Mouse (Mus musculus) spleen, embryonic (tissue): Measurements from ENCODE around the gene En1.

ENCODE experiments used
- CTCF ChIA-PET: fragments of 350-600 bp; sonication (Branson Sonifier 250); formaldehyde crosslinking; loops from one replicate; lab custom pipeline; 2022; lab: Charles Lee

The En1 gene

DNA sequence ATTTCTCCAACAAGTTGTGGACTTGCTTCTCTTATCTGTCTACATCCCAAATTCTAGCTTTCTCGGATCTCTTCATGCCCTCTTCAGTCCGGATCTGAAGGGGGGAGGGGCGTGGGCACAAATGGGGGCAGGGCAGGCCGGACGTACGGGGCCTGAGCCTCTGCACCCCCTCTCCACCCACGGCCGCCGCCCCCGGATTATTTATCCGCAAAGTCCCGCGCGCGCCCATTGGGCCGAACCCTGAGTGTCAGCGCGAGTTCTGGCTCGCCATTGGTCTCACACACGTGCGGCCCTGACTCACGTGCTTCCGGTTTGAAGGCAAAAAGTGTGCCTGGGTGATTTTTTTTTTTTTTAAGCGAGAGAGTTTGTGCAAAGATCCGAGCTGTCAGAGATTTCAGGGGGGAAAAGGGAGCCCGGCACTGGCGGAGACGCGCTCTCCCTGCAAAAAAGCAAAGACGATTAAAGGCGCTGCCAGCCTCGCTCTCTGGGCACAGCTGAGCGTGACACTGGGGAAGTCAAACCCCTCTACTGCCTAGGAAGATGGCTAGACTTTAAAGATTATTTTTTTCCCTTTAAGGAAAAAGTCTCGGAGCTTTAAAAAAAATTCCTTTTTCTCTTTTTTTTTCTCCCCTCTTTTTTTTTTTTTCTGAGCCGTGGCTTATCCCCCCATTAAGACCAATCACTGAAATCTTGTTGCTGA, at the start of gene En1:
TSS of gene En1 (plus strand) at position 388 of the 700 bp plus-strand sequence.
- CTCF ChIA-PET, result no interaction called here

- CTCF ChIA-PET, result no interaction called here
Measured at GRCm38 (mm10) chr1:120556926-120557846, 45.0 kb upstream of the En1 start.

DNA sequence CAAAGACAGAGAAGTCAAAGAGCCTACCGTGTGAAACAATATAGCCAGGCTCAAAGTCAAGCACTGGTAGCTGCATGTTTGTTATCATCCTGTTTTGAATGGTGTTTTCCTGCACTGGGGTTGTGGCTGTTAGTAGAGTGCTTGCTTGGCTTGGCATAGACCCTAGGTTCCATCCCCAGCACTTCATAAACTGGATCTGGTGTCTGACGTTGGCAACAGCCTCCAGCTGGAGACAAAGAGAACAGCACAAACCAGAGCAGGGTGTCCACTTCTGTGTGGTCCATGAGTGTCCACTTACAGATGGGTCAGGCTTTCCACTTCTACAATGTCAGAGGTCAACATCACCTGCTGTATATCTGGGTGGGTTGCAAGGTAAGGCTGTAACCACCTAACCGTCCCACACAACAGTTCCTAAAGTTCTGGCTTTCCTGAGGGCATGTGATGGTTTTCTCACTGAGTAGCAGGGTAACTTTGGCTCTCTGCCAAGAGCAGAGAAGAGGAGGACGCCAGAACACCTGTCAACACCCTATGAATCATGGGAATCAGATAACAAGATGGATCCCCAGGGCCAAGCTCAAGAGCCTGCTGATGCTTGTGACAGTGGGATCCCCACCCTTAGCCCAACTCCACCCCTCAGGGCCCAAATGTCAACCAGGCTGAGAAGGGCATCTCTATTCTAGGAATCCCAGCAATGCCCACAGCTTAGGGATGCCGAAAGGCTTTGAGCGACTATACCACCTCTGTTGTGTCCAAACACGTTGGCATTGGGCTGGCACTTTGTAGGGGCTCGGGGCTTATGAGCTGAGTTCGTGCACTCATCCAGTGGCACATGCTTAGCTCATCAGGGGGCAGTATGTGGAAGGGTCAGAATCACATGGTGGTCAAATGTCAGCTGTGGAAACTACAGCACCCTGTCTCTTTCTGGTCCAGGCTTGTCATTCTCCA, 43.6 kb upstream of the En1 start:
- CTCF ChIA-PET, result no interaction called here

DNA sequence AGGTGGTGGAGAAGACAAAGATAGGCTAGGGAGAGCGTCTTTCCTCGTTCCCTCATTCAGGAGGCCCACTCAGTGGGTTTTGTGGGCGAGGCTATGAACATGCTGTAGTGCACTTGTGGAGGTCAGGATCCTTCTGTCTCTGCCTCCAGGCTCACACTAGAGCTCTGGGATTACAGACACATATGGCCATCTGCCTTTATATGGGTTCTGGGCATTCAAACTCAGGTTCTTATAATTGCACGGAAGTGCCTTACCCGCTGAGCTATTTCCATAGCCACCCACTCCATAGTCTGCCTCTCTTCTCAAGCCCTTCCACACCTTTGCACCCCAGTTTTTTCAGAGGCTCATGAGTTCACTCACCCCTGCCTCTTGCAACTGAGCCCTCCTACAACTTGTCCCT, 42.3 kb upstream of the En1 start:
- CTCF ChIA-PET, result no interaction called here

DNA sequence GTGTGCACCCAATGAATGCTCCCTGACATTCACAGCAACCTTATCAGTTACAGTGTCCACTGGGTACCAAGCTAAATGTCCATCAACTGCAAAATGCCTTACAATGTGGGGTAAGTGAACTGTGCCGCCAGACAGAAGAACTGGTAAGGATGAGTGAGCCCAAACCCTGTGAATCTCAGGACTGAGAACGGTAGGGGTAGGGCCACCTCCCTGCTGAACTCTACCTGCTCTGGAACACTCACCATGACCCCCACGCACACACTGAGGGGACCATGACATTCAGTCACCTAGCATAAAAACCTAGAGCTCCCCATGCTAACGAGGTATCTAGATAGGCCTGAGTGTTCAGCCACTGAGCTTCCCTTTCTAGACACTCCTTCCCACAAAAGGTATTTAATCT, 20.9 kb upstream of the En1 start:
- CTCF ChIA-PET, result interaction anchor here (0.6 kb wide), 1 partner anchor 817 kb away, joined by 5 read pairs; no protein-coding TSS in a partner anchor

DNA sequence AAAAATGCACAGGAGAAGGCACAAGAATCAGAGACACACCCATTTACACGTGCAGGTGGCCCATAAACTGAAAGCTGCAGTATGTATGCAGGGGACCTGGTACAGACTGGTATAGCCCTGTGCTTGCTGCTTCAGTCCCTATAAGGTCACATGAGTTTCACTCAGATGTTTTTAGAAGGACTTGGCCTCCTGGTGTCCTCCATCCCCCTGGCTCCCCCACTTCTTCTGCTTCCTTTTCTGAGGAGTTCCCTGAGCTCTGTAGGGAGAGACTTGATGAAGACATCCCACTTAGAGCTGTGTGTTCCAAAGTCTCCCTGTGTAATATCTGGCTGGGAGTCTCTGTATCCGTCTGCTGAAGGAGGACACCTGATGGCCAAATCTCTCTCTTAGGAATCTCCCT, 16.7 kb upstream of the En1 start:
- CTCF ChIA-PET, result interaction anchor here (0.7 kb wide), 1 partner anchor 808 kb away, joined by 5 read pairs; no protein-coding TSS in a partner anchor

DNA sequence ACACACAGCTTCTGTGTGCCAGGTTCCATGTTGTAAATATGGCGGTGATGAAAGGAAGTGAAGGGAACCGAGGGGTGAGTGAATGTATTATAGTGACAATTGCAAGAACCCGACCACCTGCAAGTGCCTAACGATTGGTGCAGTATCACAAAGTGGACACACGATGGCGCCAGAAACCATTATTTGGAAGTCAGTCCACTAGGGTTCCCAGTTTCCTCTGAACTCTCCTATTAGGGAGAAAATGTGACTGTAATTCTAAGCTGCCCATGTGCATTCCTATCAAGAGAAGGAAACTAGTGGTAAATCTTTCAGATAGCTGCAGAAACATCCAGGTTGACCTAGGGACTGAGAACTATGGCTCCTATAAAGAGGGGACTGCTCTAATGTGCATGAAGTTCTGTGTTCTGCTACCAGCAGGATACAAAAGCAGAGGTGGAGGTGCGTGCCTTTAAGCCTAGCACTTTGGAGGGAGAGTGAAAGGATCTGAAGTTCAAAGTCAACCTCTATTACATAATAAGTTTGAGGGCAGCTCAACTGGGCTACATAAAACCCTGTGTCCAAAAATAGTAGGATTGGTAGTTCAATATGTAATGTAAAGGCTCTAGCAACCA, 15.6 kb upstream of the En1 start:
- CTCF ChIA-PET, result interaction anchor here (0.6 kb wide), 2 partner anchors 389 to 562 kb away, joined by 3 to 8 read pairs; no protein-coding TSS in a partner anchor

GRCm38 (mm10) chr1:120587431-120587830, 14.8 kb upstream of the En1 start:
- CTCF ChIA-PET, result interaction anchor here (0.6 to 0.7 kb wide), 2 partner anchors 390 to 662 kb away, joined by 3 to 8 read pairs; no protein-coding TSS in a partner anchor

- CTCF ChIA-PET, result interaction anchor here (0.7 kb wide), 1 partner anchor 662 kb away, joined by 3 read pairs; no protein-coding TSS in a partner anchor
Measured at GRCm38 (mm10) chr1:120587960-120588359, 14.3 kb upstream of the En1 start.

DNA sequence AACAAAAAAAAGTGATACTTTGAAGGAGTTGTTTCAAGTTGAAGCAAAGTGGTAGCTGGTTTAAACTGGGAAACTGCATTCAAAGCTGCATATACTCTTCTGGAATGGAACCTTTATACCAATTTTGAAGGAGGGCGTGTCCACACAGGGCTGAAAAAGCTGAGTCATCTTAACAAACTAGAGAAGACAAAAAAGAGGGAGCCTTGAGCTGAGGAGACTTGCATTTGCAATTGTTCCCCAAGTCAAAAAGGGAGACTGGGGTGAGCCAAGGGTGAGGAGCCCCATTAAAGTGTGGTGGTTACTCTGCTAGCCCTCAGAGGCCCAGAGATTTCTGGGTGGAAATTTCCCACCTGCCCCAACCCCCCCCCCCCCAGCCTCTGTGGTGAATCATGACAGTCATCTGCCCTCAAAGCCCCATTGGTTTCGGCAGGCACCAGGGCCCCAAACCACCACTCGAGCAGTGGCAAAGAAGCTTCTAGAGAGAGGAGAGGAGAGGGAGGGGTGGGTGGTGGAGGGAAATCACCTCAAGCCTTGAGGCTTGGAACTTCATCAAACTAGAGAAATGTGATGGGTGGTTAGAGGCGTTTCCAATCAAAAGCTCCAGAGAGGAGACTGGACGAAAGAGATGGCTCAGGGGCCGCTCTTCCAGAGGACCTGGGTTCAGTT, 13.7 kb upstream of the En1 start:
- CTCF ChIA-PET, result no interaction called here

DNA sequence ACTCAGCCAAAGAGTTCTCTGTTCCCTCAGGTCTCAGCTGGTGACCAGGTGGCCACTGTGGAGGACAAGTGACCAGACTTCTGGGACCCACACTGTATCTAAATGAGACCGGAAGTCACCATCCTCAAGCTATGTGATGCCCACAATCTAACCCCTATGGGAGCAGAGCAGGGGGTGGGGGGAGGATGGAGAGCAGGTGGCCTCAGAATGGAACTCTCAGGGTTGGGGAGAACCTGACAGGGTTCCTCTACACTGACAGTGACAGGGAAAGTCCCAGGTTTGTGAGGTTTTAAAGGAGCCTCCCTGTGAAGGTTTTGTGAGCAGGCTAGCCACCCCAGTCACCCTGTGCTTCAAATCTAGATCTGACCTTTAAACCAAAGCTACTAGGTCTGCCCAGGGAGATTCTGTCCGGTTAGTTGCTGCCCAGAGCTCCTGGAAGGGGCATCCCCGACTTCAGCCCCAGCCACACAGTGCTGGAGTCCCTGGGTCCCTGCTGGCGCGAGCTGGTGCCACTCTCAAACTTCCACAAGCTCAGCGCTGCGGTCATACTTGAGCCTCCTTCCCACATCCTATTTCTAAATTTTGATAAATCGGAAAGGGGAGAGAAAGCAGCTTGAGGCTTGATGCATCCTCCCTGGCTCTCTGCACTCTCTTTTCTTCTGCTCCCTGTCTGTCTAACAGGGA, 8.8 kb upstream of the En1 start:
- CTCF ChIA-PET, result no interaction called here

DNA sequence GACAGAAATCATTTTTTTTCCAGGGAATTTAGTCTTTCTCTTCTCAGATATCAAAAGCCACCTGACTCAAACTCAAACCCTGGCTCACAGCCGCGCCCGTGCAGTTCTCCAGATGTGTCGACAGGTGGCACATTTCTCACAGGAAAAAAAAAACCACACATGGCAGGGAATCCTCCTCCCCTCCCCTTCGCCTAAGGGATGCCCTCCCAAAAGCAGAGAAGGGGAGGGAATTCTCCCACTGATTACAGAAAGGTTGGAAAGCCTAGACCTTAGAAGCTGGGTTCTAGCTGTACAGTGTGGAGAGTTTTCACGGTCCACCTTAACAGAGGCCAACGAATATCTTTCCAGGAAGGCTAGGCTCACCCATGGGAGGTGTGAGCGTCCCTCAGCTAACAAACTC, 7.6 kb upstream of the En1 start:
- CTCF ChIA-PET, result no interaction called here

GRCm38 (mm10) chr1:120595471-120596240, 6.6 kb upstream of the En1 start:
- CTCF ChIA-PET, result no interaction called here

DNA sequence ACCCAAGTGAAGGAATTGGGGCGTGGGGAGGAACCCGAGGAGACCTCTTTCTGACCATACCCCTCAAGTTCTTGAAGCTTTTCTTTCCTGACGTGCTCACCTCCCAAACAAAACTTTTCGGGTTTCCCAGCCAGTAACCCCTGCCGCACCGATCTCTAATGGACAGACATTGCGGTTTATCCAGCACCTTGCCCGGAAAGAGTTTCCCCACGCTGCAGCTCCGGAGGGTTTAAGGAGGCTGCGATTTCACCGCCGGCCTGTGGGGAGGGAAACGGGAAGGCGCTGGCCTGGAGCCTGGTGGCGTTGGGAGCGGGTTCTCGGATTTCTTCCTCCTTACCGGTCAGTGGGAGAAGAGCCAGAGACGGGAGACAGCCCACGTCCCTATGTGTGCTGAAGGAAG, 5.9 kb upstream of the En1 start:
- CTCF ChIA-PET, result no interaction called here

- CTCF ChIA-PET, result no interaction called here
Measured at GRCm38 (mm10) chr1:120596784-120597183, 5.4 kb upstream of the En1 start.

GRCm38 (mm10) chr1:120597271-120597670, 4.9 kb upstream of the En1 start:
- CTCF ChIA-PET, result no interaction called here

DNA sequence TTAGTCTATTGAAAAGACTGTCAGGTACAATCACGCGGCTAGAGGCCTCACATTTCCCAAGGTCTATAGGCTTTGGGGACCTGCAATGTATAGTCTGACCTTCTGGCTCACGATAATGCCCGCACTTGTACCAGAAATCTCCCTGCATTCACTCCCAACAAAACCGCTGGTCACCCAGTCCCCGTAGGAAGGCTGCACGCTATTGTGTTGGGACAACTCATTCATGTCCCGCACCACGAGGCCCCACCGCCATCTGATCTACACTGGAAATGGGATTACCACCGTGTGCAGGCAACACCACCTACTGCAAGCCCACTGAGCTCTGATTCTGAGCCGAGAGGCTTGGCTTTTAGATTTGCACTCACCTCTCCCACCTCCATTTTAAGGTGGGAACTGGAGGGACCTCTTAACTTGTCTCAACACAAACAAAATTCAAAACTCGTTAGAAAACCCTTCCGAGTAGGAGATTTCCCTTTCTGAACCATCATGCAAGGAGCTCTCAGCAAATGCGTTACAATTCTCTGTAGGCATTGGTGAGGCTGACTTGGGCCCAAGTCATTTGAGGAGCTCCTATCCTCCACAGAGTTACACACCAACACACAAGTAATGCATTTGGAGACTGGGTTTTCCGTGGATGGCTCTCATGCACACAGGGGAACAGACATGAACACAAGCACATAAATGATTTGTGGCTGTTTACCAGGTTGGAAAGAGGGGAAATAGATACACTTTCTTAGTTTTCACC, 3.9 kb upstream of the En1 start:
- CTCF ChIA-PET, result no interaction called here
